Mouse (Mus musculus) heart, embryonic 16.5 days (tissue): Measurements from ENCODE around the gene Trim10. TPM values are rescaled to one million over a fixed set of nuclear protein-coding genes. Genes with fewer than 3 reads are reported as not detected.

ENCODE experiments used
- ATAC-seq: fragments of 200-750 bp; cut with Nextera tagmentation; replicated peaks from 2 replicates; pipeline ENCODE4 v1.8.0; 2017; ENCODE audit warnings: moderate number of reproducible peaks; ENCODE audit not compliant: insufficient read depth, low FRiP score; ENCODE audit errors: extremely low read depth
- H3K27ac ChIP-seq: fragments of 300-500 bp; sonication (generic); 2 replicates; pipeline ENCODE4 v1.5.1; 2014; ENCODE audit warnings: mild to moderate bottlenecking, low read length, control low read depth, moderate library complexity
- H3K27me3 ChIP-seq: fragments of 300-500 bp; sonication (generic); 2 replicates; pipeline ENCODE4 v1.6.1; 2014; ENCODE audit warnings: low read length, mixed read lengths; ENCODE audit not compliant: control insufficient read depth, insufficient read depth
- H3K36me3 ChIP-seq: fragments of 300-500 bp; sonication (generic); 2 replicates; pipeline ENCODE4 v1.6.1; 2014; ENCODE audit not compliant: control insufficient read depth, insufficient read depth
- H3K4me1 ChIP-seq: fragments of 300-500 bp; sonication (generic); 2 replicates; pipeline ENCODE4 v1.6.1; 2014; ENCODE audit warnings: low read length, mixed read lengths; ENCODE audit not compliant: control insufficient read depth, insufficient read depth
- H3K4me2 ChIP-seq: fragments of 300-500 bp; sonication (generic); 2 replicates; pipeline ENCODE4 v1.6.1; 2014; ENCODE audit warnings: low read depth, mild to moderate bottlenecking, control low read depth, low read length
- H3K4me3 ChIP-seq: fragments of 300-500 bp; sonication (generic); 2 replicates; pipeline ENCODE4 v1.5.1; 2014; ENCODE audit warnings: mild to moderate bottlenecking, control low read depth, low read length
- H3K9ac ChIP-seq: fragments of 300-500 bp; sonication (generic); 2 replicates; pipeline ENCODE4 v1.6.1; 2014; ENCODE audit warnings: low read length, control low read depth
- H3K9me3 ChIP-seq: fragments of 300-500 bp; sonication (generic); replicated peaks from 2 replicates; pipeline ENCODE4 v1.6.1; 2016; ENCODE audit warnings: low read length; ENCODE audit not compliant: control insufficient read depth
- WGBS: fragments of 180-500 bp; shearing (Covaris S2); extraction: QIAGEN DNeasy Blood & Tissue Kit; methylation state at CpG from one replicate; pipeline ENCODE4 v1.1.7; 2014; 5-methylcytosine and 5-hydroxymethylcytosine counted together
- polyA plus RNA-seq: library from polyadenylated mRNA; unstranded; fragments of >200 nt; fragmentation: Nextera tagmentation; extraction: Ambion mirVana; gene quantifications from 2 replicates; pipeline ENCODE4 v1.2.1, GENCODE M21; 2015

The Trim10 gene
- polyA plus RNA-seq, 1 experiment from 2014 or later = 5.8 TPM

GRCm38 (mm10) chr17:36851200-36851599 is 18.2 kb upstream of the Trim10 start:
- Histone ChIP-seq H3K4me1 (no peaks in the 10 kb centered on the region; the same call in 1 of the 2 replicates), H3K9ac (no peak overlapping the region), H3K27me3 (no peaks in the 10 kb centered on the region), H3K4me2 (no peak overlapping the region), H3K9me3 (no peaks in the 10 kb centered on the region), H3K27ac (no peak overlapping the region), H3K4me3 (no peak overlapping the region), H3K36me3 (peaks cover 19% of the 10 kb centered on the region)
- no peak for ATAC-seq
- WGBS = 65% methylated on average over 5 of the region's 5 CpGs

GRCm38 (mm10) chr17:36851627-36852026 is 17.7 kb upstream of the Trim10 start:
- no peak overlapping the region for H3K4me3 ChIP-seq
- WGBS = 47% methylated on average over 5 of the region's 5 CpGs
- H3K36me3 ChIP-seq = peaks cover 24% of the 10 kb centered on the region

GRCm38 (mm10) chr17:36855484-36855883 is 13.9 kb upstream of the Trim10 start:
- no peaks in the 10 kb centered on the region for H3K27me3 ChIP-seq
- no peaks in the 10 kb centered on the region; the same call in 1 of the 2 replicates for H3K4me1 ChIP-seq
- no peak overlapping the region for H3K9ac ChIP-seq
- peaks cover 43% of the 10 kb centered on the region for H3K36me3 ChIP-seq
- H3K4me3 ChIP-seq = no peak overlapping the region
- H3K9me3 ChIP-seq = no peaks in the 10 kb centered on the region
- 87% methylated on average over 3 of the region's 3 CpGs for WGBS
- no peak for ATAC-seq
- no peak overlapping the region for H3K4me2 ChIP-seq
- no peak overlapping the region for H3K27ac ChIP-seq

More at GRCm38 (mm10) chr17:36851627-36852026, 17.7 kb upstream of the Trim10 start:
- Histone ChIP-seq H3K4me2 (no peak overlapping the region), H3K9me3 (no peaks in the 10 kb centered on the region), H3K9ac (no peak overlapping the region), H3K4me1 (no peaks in the 10 kb centered on the region; the same call in 1 of the 2 replicates), H3K27ac (no peak overlapping the region), H3K27me3 (no peaks in the 10 kb centered on the region)
- ATAC-seq = no peak

DNA sequence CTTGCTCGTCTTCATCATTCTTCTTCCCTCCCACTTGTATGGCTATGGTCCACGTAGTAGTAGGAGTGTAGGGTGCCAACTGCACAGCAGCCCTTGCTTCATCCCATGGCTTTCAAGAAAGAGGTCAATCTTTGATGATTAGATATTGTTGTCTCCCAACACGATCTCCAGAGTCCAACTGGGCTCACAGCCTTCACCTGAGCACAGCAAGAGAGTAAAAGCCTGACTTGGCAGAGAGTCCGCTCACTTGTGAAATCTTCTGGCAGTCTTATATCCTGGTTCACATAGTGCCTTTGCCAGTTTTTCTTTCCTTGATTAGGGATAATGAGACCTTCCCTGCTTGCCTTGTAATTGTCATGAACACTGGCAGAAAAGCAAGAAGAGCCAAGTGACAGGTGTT is 13.1 kb upstream of the Trim10 start:
- no peak overlapping the region for H3K4me3 ChIP-seq
- H3K4me1 ChIP-seq = no peaks in the 10 kb centered on the region; the same call in 1 of the 2 replicates
- H3K9ac ChIP-seq = no peak overlapping the region
- no peak for ATAC-seq
- H3K36me3 ChIP-seq = peaks cover 38% of the 10 kb centered on the region
- no peak overlapping the region for H3K27ac ChIP-seq
- 90% methylated on average over 4 of the region's 4 CpGs for WGBS
- no peaks in the 10 kb centered on the region for H3K9me3 ChIP-seq
- H3K4me2 ChIP-seq = no peak overlapping the region
- no peaks in the 10 kb centered on the region for H3K27me3 ChIP-seq

DNA sequence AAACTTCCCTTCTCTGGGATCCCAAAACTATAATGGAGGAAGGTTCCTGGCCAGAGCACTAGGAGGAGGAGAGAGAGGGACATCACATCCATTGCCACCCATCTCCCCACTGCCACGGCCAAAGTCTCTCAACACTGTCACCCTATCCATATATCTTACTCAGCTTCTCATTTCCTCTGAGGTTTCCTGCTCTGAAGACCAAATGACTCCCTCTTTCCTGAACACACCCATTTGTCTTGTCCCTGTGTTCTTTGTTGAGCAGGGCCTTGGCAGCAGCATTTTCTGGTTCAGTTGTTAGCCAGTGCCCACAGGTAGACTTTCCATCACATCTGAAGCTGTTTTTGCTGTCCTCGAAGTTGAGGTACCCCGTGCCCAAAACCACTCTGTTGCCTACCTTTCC is 11.2 kb upstream of the Trim10 start:
- no peak overlapping the region for H3K9ac ChIP-seq
- ATAC-seq = no peak
- no peaks in the 10 kb centered on the region for H3K27me3 ChIP-seq
- H3K9me3 ChIP-seq = no peaks in the 10 kb centered on the region
- no peak overlapping the region for H3K4me2 ChIP-seq
- H3K4me3 ChIP-seq = no peak overlapping the region
- WGBS = 86% methylated on average over 3 of the region's 3 CpGs
- H3K36me3 ChIP-seq = peaks cover 32% of the 10 kb centered on the region
- no peak overlapping the region for H3K27ac ChIP-seq
- no peaks in the 10 kb centered on the region for H3K4me1 ChIP-seq

DNA sequence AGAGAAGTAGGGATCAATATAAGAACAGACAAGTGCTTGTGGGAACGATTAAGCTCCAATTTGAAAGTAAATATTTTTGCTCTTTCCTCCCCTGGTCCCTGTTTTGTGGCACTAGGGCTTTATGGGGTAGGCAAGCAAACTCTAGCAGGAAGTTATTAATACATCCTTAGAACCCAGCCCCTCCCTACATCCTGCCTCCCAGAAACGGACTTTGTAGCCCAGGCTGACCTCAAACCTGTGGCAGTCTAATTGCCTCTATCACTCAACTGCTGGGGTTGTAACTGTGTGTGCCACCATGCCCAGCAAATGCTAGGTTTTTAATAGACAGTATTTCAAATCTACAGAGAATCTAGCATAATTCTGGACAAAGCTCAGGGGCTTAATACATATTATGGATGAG is 7.7 kb upstream of the Trim10 start:
- no peak for ATAC-seq
- H3K27me3 ChIP-seq = peaks cover 12% of the 10 kb centered on the region
- H3K4me1 ChIP-seq = no peaks in the 10 kb centered on the region
- H3K4me2 ChIP-seq = no peak overlapping the region
- peaks cover 19% of the 10 kb centered on the region for H3K36me3 ChIP-seq
- H3K9me3 ChIP-seq = no peaks in the 10 kb centered on the region
- WGBS = 56% methylated on average over 2 of the region's 2 CpGs
- no peak overlapping the region for H3K27ac ChIP-seq
- H3K4me3 ChIP-seq = no peak overlapping the region
- H3K9ac ChIP-seq = no peak overlapping the region

- no peak for ATAC-seq
- Histone ChIP-seq H3K4me2 (peak within 1 kb of the TSS; percentile 39), H3K4me1 (no peaks in the 10 kb centered on the region), H3K4me3 (no peak within 1 kb of the TSS), H3K9me3 (no peaks in the 10 kb centered on the region), H3K9ac (no peak within 1 kb of the TSS), H3K27ac (no peak within 1 kb of the TSS), H3K27me3 (peaks cover 20% of the 10 kb centered on the region), H3K36me3 (no peaks in the 10 kb centered on the region)
- WGBS = 12% methylated on average over 29 of the region's 29 CpGs
These were observed 2.5 kb upstream of the Trim10 start, which contains the start of gene Trim15 for GRCm38 (mm10) chr17:36866719-36867527. TSS of gene Trim15 (minus strand) at chr17:36867210.

- Histone ChIP-seq H3K9ac (no peak overlapping the region), H3K36me3 (no peaks in the 10 kb centered on the region), H3K4me2 (no peak overlapping the region), H3K4me1 (no peaks in the 10 kb centered on the region), H3K4me3 (no peak overlapping the region), H3K27me3 (peaks cover 20% of the 10 kb centered on the region), H3K27ac (no peak overlapping the region), H3K9me3 (no peaks in the 10 kb centered on the region)
- ATAC-seq = no peak
- WGBS = 77% methylated on average over 2 of the region's 2 CpGs
These were observed 538 bp upstream of the Trim10 start for GRCm38 (mm10) chr17:36868836-36869235.

DNA sequence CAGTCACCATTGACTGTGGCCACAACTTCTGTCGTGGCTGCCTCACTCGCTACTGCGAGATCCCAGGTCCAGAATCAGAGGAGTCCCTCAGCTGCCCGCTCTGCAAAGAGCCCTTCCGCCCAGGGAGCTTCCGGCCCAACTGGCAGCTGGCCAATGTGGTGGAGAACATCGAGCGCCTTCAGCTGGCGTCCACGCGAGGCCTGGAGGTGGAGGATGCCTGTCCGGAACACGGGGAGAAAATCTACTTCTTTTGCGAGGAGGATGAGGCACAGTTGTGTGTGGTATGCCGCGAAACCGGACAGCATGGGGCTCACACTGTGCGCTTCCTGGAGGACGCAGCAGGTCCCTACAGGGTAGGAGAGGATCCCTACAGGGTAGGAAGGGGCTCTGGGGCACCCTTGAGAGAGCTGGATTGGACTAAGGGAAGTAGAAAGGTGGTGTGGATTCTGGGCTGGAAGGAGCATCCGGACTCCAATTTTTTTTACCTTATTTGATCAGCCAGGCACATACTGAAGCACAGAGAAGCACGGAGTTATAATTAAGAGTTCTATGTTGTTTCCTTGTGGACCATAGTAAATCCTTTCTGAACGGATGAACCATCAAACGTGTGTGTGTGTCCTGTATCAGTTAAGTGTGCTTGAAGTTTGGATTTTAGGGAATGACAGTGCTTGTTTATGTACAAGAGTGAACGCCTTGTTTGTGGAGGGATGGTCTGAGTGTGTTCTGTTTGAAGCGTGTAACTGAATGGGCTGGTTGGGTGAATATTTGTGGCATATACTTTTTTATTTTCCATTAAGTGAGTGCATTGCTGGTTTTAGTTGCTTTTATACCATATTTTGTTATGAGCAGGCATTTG is 809 bp downstream of the Trim10 start:
- ATAC-seq = no peak
- WGBS = 60% methylated on average over 25 of the region's 25 CpGs
- no peak overlapping the region for H3K4me2 ChIP-seq
- H3K9ac ChIP-seq = no peak overlapping the region
- no peaks in the 10 kb centered on the region for H3K36me3 ChIP-seq
- no peak overlapping the region for H3K4me3 ChIP-seq
- H3K4me1 ChIP-seq = no peaks in the 10 kb centered on the region
- H3K9me3 ChIP-seq = no peaks in the 10 kb centered on the region
- H3K27me3 ChIP-seq = peaks cover 16% of the 10 kb centered on the region
- no peak overlapping the region for H3K27ac ChIP-seq
